8 mouse cellular contexts compared by ENCODE assay signal in the genomic region with DNA sequence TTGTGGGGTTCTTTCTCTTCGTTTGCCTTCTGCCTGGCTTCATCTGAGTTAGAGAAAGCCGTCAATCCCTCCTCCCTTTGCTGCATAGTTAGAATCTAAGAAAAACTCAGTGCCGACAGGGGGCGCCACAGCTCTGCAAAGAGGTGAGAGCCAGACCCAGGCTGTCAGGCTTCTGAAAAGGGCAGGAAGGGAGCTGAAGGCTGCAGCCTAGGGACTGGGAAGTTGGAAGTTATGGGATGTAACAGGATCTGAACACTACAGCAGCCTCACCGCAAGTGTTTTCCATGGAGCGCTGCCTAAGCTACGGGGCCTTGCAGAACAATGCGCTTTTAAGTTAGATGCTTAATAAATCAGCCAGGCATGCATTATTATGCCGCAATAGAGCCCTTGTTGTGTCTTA.
DNase-seq lines count a peak whose midpoint lies in the region; ATAC-seq and TF ChIP-seq lines count a peak whose summit lies in the region.

No protein-coding gene starts in this region.

- ATAC-seq in heart, embryonic 15.5 days (replicated peaks; ENCODE audit: insufficient number of reproducible peaks, insufficient read depth, low FRiP score, low read depth), result peak; percentile 62; the same call in 1 of the 2 replicates
- ATAC-seq in limb, embryonic 14.5 days (ENCODE audit: low FRiP score, low read depth), result peak; percentile 89; the same call in 1 of the 2 replicates
- ATAC-seq in neural tube, embryonic 12.5 days (ENCODE audit: low FRiP score, low read depth), result peak; percentile 75

- no peaks in the 10 kb centered on the region for H3K36me3 ChIP-seq in heart, embryonic 15.5 days
- no peaks in the 10 kb centered on the region for H3K36me3 ChIP-seq in limb, embryonic 14.5 days (ENCODE audit: control insufficient read depth, insufficient read depth, low read length)
- no peaks in the 10 kb centered on the region for H3K36me3 ChIP-seq in neural tube, embryonic 12.5 days

- H3K27me3 ChIP-seq in heart, embryonic 15.5 days, result no peaks in the 10 kb centered on the region
- no peaks in the 10 kb centered on the region for H3K27me3 ChIP-seq in limb, embryonic 14.5 days (ENCODE audit: control insufficient read depth, insufficient read depth, low read length)
- H3K27me3 ChIP-seq in neural tube, embryonic 12.5 days (replicated peaks), result no peaks in the 10 kb centered on the region

- TF ChIP-seq CTCF in embryonic fibroblast, embryonic 13.5 days (IDR thresholded peaks at IDR 0.05; ENCODE audit: borderline replicate concordance, insufficient read depth, low read length), result peak; percentile 45; the same call in 1 of the 2 replicates

- no peaks in the 10 kb centered on the region for H3K4me1 ChIP-seq in embryonic fibroblast, embryonic 13.5 days (ENCODE audit: control insufficient read depth, insufficient read depth, low read length)
- H3K4me1 ChIP-seq in heart, embryonic 15.5 days (replicated peaks), result peaks cover 4% of the 10 kb centered on the region; the same call in 1 of the 2 replicates
- H3K4me1 ChIP-seq in limb, embryonic 14.5 days (ENCODE audit: control insufficient read depth, insufficient read depth, low read length), result 0 out of 2 replicates have a peak, but pooled peaks cover 3% of the 10 kb centered on the region
- H3K4me1 ChIP-seq in neural tube, embryonic 12.5 days, result peaks cover 15% of the 10 kb centered on the region; the same call in 1 of the 2 replicates

- H3K4me3 ChIP-seq in embryonic fibroblast, embryonic 13.5 days (ENCODE audit: insufficient read depth, low read length), result no peak overlapping the region
- H3K4me3 ChIP-seq in heart, embryonic 15.5 days, result no peak overlapping the region
- no peak overlapping the region for H3K4me3 ChIP-seq in limb, embryonic 14.5 days (replicated peaks; ENCODE audit: low read length)
- no peak overlapping the region for H3K4me3 ChIP-seq in neural tube, embryonic 12.5 days

- H3K9me3 ChIP-seq in heart, embryonic 15.5 days (replicated peaks), result no peaks in the 10 kb centered on the region
- no peaks in the 10 kb centered on the region for H3K9me3 ChIP-seq in limb, embryonic 14.5 days (ENCODE audit: control insufficient read depth, low read length)
- H3K9me3 ChIP-seq in neural tube, embryonic 12.5 days, result no peaks in the 10 kb centered on the region

- no peak overlapping the region for H3K4me2 ChIP-seq in heart, embryonic 15.5 days
- 0 out of 2 replicates have a peak overlapping the region, but pooled peaks have one; percentile 9 for H3K4me2 ChIP-seq in limb, embryonic 14.5 days (replicated peaks; ENCODE audit: low read depth, low read length, severe bottlenecking)
- H3K4me2 ChIP-seq in neural tube, embryonic 12.5 days (replicated peaks), result peak overlapping the region; percentile 44

- WGBS in heart, embryonic 15.5 days, result 33% methylated on average over 9 of the region's 9 CpGs
- 11% methylated on average over 9 of the region's 9 CpGs for WGBS in limb, embryonic 14.5 days
- 8% methylated on average over 9 of the region's 9 CpGs for WGBS in neural tube, embryonic 12.5 days

- peak; percentile 4 to 59 for DNase-seq in spleen, postnatal 10 days (ENCODE audit: low spot score in 2 of 2)
- DNase-seq in spleen, adult 12 weeks (ENCODE audit: low spot score), result no peak
- DNase-seq in kidney, postnatal 10 days, result peak; percentile 97
- DNase-seq in limb, embryonic 14.5 days (ENCODE audit: low spot score), result peak; percentile 93
- DNase-seq in testis, postnatal 14 days (ENCODE audit: low spot score), result peak; percentile 77

- no peak overlapping the region for H3K27ac ChIP-seq in embryonic fibroblast, embryonic 13.5 days (ENCODE audit: insufficient read depth, low read length)
- H3K27ac ChIP-seq in heart, embryonic 15.5 days, result no peak overlapping the region
- H3K27ac ChIP-seq in limb, embryonic 14.5 days (replicated peaks; ENCODE audit: low read depth, low read length), result no peak overlapping the region
- H3K27ac ChIP-seq in neural tube, embryonic 12.5 days, result no peak overlapping the region

- TF ChIP-seq POLR2A in embryonic fibroblast, embryonic 13.5 days (IDR thresholded peaks at IDR 0.05; ENCODE audit: low read depth, low read length), result no peak
- TF ChIP-seq POLR2A in limb, embryonic 14.5 days (IDR thresholded peaks at IDR 0.05; ENCODE audit: borderline replicate concordance, extremely low read depth, insufficient read depth, insufficient read length), result no peak

- no peak overlapping the region for H3K9ac ChIP-seq in heart, embryonic 15.5 days
- no peak overlapping the region for H3K9ac ChIP-seq in limb, embryonic 14.5 days (ENCODE audit: low read depth, low read length, severe bottlenecking)
- no peak overlapping the region for H3K9ac ChIP-seq in neural tube, embryonic 12.5 days
